Mouse (Mus musculus) A20 (cell line): ENCODE data around the gene Zswim8.

Experiments used
- DNase-seq: peaks from one replicate; pipeline ENCODE4 v3.0.0-alpha.2; 2011; ENCODE audit warnings: low read depth, low spot score

Zswim8 gene

GRCm38 (mm10) chr14:20730853-20731602 lies 23.7 kb downstream of the Zswim8 start:
- no peak for DNase-seq

GRCm38 (mm10) chr14:20733041-20733951 lies 25.9 kb downstream of the Zswim8 start:
- peak; percentile 37 for DNase-seq

GRCm38 (mm10) chr14:20733952-20734774 lies 26.8 kb downstream of the Zswim8 start, which contains the start of gene Ndst2:
Ndst2 (minus strand) TSS chr14:20734562.
- DNase-seq: peak; percentile 96

GRCm38 (mm10) chr14:20735052-20735451 lies 27.7 kb downstream of the Zswim8 start:
- DNase-seq: no peak

- DNase-seq: no peak
Observed at GRCm38 (mm10) chr14:20735892-20736390, 28.6 kb downstream of the Zswim8 start.

GRCm38 (mm10) chr14:20737306-20737705 lies 30.0 kb downstream of the Zswim8 start:
- DNase-seq: peak; percentile 51

GRCm38 (mm10) chr14:20738511-20738910 lies 31.2 kb downstream of the Zswim8 start:
- no peak for DNase-seq

GRCm38 (mm10) chr14:20741301-20741700 lies 33.9 kb downstream of the Zswim8 start:
- DNase-seq: no peak

- DNase-seq: no peak
Observed at GRCm38 (mm10) chr14:20743614-20744013, 36.3 kb downstream of the Zswim8 start.

- no peak for DNase-seq
Observed at GRCm38 (mm10) chr14:20746935-20747334, 39.6 kb downstream of the Zswim8 start.

- no peak for DNase-seq
Observed at GRCm38 (mm10) chr14:20748388-20748787, 41.0 kb downstream of the Zswim8 start.

GRCm38 (mm10) chr14:20749494-20750051 lies 42.2 kb downstream of the Zswim8 start:
- no peak for DNase-seq

- DNase-seq: no peak
Observed at GRCm38 (mm10) chr14:20750503-20750902, 43.2 kb downstream of the Zswim8 start.

- no peak for DNase-seq
Observed at GRCm38 (mm10) chr14:20753792-20754191, 46.4 kb downstream of the Zswim8 start.

GRCm38 (mm10) chr14:20757370-20757907 lies 50.1 kb downstream of the Zswim8 start:
- no peak for DNase-seq

GRCm38 (mm10) chr14:20758768-20759435 lies 51.5 kb downstream of the Zswim8 start:
- no peak for DNase-seq

GRCm38 (mm10) chr14:20764942-20765341 lies 57.6 kb downstream of the Zswim8 start:
- DNase-seq: no peak

GRCm38 (mm10) chr14:20765642-20766258 lies 58.4 kb downstream of the Zswim8 start:
- DNase-seq: peak; percentile 65

GRCm38 (mm10) chr14:20767936-20768335 lies 60.6 kb downstream of the Zswim8 start:
- DNase-seq: no peak

GRCm38 (mm10) chr14:20768581-20768980 lies 61.2 kb downstream of the Zswim8 start:
- DNase-seq: no peak
